Mouse (Mus musculus): ENCODE results near the gene Gm21258. TPM values are rescaled to one million over a fixed set of nuclear protein-coding genes. Genes with fewer than 3 reads are reported as not detected.

Gene Gm21258
- not detected for polyA plus RNA-seq (2015; fragmentation: Illumina TruSeq; extraction: RNeasy Lipid Tissue Mini Kit (QIAGEN cat#74804); ENCODE audit: low read depth, low replicate concordance)

GRCm38 (mm10) chrY:52779740-52780139 lies at the start of gene Gm21258:
Gene Gm21258 (plus strand): TSS chrY:52780040.

All from brain, adult 10 weeks (tissue).